Mouse (Mus musculus) cerebellum, postnatal 25 days (tissue): Measurements from ENCODE around the gene Mul1.

ENCODE experiments used
- DNase-seq, 2 experiments: peaks; one replicate each; pipeline ENCODE4 v3.0.0; 2021; ENCODE audit warnings: mixed read lengths in 2 of 2

Gene Mul1

DNA sequence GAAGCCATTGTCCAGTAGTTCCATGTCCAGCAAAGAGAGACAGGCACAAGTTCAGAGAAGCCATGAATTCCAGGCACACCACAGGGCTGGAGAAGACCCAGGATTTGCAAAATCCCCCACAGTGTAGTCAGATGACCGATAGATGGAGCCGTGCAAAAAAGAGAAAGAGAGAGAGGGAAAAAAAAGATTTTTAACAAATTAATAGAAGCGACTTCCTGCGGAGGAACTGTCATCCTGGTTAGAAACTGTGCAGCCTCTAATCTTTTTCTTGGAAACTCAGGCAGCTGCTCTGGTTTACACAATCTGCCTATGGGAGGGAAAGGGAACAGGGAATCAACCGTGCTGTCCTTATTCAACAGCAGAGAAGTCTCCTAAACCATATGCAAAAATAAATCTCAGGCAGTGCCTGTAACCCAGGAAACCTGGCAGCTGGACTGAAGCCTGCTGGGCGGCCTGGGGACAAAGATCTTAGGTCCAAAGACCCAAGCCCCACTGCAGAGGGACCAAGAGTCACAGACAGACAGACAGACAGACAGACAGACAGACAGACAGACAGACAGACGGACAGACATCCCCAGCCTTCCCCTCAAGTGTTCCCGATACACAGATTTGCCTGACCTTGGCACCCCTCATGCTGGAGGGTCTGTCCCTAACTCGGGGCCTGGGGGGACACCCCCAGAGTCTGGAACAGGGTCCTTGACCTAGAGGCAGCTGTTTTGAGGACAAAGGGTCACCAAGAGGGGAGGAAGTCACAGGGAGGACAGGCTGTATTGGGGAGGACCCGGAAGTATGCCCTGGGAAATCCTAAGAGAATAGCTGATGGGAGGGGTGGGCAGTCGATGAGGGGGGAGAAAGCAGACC is 28.7 kb downstream of the Mul1 start:
- peak in 1 of 2 experiments; percentile 47 for DNase-seq

GRCm38 (mm10) chr4:138463832-138464487 is 29.5 kb downstream of the Mul1 start:
- DNase-seq, result peak; percentile 55 to 73

GRCm38 (mm10) chr4:138464667-138465353 is 30.3 kb downstream of the Mul1 start:
- DNase-seq, result peak in 1 of 2 experiments; percentile 66

DNA sequence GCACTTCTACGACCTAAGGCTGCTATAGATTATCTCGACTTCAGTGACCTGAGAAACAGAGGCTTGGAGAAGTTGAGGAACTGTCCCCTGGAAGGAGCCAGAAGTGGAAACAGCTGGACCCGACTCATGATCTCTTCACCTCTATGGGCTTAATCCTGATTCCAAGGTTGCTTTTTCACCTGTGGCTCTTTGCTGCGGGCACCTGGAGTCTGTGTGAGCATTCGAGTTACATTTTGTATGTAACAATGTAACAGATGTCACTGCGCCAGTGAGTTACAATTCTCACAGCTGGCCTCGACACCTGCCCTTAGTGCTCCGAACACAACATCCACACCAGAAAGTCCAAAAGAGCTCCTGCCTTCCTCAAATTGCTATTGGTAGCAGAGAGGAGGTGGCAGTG is 31.0 kb downstream of the Mul1 start:
- no peak for DNase-seq

DNA sequence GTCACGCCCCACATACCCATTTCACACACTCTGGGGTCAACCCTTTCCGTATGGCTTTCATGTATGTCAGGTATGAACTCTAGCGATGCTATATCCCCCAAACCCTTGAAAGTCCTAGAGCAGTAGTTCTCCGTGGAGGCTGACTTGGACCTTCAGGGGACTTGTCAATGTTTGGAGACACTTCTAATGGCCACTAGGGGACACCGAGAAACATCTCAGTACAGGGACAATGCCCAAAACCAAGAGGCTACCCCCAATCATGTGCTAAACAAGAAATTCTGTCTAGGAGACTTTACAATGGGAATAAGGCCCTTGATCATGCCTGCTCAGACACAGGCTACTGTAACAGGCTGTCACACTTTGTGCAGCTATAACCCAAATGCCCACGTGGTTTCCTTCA is 32.2 kb downstream of the Mul1 start:
- no peak for DNase-seq

- no peak for DNase-seq
Observed at GRCm38 (mm10) chr4:138467451-138467850, 33.0 kb downstream of the Mul1 start.

DNA sequence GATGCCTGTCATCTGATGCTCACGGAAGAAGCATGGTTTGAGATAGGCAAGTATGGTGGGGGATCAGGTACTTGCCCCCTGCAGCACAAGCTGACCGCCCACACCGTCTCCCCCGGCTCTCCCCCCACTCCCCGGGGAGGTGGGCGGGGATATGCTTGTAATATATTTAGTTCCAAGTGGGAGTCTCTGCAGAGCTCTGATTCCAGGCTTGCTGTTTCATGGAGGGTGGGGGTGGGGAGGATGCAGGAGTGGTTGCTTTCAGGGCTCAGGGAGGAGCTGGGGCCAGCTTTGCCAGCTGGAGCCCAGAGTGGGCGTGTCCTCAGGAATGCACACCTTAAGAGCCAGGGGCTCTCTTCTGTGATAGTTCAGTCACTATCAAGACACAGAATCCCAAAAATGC is 34.6 kb downstream of the Mul1 start:
- no peak for DNase-seq

DNA sequence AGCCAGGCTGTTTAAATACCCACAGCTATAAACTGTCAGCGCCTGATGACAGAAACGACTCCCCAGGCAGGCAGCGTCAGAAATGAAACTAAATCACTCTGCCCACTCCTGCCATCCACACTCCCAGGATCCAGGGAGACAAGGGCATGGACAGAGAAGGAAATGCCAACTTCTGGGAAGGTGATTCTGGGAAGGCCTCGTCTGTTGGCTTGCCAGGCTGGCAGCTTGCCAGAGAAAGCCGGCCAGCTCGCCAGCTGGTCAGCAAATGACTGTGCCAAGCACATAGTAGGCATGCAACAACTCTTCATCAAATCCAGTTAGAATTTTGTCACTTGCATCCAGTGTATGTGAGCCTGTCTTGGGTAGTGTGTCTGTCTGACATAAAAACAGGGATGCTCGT is 36.8 kb downstream of the Mul1 start:
- peak; percentile 52 to 70 for DNase-seq

DNA sequence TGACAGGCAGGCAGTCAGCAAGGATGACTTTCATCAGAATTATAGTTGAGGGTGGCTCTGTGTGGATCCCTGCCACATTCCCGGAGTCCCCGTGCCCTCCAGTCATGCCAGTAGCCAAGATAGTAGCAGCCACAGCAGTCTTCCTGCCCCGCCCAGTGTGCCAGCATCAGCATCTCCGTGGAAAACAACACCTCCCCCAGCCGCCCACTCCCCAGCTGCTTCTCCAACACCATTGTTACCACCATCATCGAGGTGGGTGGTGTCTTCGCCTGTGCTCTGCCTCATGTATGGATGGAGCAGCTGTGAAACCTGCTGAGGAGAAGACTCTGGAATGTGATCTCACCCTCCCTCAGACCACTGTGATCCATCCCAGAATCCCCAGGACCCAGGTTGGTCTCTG is 45.1 kb downstream of the Mul1 start:
- no peak for DNase-seq

- no peak for DNase-seq
Observed at GRCm38 (mm10) chr4:138480962-138481361, 46.5 kb downstream of the Mul1 start.

DNA sequence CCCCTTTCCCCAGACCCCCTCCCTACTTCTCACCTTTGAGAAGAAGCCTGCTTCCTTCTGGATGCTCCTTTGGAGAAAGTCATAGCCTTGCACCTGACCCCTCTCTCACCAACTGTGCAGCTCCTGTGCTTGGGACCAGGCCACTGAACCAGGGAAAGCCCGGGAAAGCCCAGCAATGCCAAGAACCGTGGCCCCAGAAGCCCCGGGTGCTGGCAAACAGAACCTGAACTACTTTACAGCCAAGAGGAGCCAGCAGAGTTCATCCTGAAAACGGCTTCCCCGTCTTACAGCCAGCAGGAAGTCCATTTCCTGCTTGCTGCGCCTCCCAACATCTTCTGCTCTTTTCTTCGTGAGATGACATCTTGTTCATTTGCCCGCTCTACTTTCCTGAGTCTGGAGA is 48.2 kb downstream of the Mul1 start:
- peak in 1 of 2 experiments; percentile 37 for DNase-seq

DNA sequence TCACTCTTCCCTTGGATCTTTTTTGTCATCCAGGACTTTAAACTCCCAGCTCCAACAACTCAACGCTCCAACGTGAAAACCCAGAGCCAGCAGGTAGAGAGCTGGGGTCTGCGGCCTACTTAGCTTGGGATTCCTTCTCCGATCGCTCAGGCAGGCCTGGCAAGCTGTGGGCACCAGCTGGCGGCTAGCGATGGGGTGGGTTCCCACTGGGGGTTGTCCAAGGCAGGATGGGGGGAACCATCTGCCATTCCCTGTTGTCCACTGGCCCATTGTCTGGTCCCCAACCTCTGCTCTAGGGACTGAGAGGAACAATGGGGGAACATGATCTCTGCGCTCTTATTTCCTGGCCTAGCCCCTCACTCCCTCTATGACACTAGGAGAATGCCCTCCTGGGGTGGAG is 53.8 kb downstream of the Mul1 start:
- DNase-seq, result peak; percentile 51 to 64

GRCm38 (mm10) chr4:138491088-138491487 is 56.6 kb downstream of the Mul1 start:
- DNase-seq, result no peak
